Mouse (Mus musculus) ovary, postnatal 10 days (tissue): ENCODE data around the gene Prima1.

Experiments used
- DNase-seq: peaks from one replicate; pipeline ENCODE4 v3.0.0; 2022; ENCODE audit warnings: low spot score

The Prima1 gene

DNA sequence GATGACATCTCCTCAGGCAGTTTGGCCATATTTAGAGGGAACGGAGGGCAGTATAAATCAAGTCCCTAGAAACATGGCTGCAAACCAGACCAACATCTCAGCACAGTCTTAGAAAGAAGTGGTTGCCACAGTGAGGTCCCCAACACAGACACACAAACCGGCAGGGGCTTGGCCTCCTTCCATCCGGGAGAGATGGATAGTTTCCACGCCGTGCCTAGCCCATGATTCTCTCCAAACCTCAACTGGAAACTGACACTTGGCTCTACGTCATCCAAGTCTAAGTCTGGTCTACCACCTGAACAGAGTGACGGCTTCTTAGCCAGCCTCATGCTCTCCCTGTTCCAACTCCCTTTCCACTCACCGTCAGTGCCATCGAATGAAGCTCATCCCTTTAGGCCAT, 18.3 kb downstream of the Prima1 start:
- no peak for DNase-seq

DNA sequence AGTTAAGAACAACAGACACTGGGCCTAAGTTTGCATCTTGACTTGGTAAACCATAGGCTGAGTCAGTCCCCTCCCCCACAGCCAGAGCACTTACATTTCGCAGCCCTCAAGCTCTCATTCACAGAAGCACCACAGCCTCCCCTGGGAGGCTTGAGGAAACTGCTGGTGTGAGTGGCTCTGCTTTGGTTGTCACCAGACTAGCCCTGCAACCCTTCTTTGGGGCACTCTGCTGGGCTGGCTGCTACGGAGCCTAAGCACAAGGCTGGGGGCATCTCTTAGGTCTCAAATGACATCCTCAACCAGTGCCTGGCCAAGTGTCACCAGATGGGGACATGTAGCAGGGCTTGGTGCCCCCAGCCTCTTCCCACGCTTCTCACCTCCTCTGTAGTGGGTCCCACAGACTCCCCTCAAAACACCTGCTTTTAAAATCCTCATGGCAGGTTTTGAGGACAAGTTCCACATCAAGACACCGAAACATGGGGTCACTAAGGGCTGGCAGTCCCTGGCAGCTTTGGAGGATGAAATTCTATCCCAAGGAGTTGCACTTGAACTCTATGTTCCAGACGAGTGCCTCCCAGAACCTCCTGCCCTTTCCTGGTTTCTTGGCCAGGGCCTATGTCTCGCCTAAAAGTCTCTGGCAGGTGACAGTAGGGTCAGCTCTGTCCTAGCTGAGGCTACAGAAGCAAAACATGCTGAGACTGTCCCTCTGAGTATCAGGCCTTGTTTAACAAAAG, 25.9 kb downstream of the Prima1 start:
- DNase-seq, result no peak

DNA sequence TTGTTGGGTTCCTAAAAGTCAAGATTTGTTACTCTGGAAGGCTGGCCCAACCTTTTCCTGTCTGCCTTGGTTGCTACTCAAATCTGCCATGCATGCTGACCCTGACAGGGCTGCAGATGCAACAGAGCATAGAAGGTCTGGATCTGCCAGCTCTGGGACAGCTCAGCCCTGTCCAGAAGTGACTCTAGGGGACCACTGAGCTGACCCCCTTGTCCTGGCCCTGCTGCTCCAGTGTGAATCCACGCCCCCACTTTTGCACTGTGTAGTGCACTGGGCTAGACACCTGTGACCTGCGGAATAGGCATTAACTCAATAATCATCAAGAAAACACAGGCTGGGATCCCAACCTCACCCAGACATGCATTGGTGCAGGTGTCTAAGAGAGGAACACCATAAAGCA, 27.2 kb downstream of the Prima1 start:
- DNase-seq, result no peak

DNA sequence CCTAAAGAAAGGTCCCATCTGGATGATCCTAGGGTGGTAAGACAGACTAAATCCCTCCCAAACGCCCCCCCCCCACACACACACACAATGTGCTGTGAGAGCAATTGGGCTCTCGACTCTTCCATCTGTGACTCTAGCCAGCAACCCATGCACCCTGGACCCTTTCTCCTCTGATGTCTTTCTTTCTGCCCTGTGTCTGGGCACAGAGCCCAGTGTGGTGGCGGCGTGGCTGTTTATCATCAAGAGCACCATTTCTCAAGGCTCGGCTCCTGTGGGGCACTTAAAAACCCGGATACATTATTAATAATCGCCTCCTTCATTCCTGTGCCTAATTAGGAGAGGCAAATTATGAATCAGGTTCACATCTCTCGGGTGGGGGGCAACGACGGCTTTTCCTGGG, 27.7 kb downstream of the Prima1 start:
- DNase-seq, result no peak

DNA sequence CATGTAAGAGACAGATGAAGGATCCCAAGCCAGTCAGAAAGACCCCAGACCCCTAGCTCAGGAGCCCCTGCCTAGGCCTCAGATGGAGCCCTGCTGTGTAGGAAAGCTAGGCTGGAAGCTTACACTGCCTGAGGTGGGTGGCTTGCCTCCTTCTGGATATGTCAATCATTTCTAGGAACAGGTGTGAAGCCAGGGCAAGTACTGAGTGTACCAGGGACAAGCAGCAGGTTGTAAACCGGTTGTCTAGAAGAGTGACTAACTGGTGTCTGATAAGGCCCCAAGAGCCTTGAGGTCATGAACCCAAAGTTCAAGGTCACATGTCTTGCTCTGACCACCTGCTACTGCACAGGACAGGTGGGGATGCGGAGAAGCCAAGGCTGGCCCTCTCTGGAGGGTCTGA, 28.4 kb downstream of the Prima1 start:
- DNase-seq, result no peak

DNA sequence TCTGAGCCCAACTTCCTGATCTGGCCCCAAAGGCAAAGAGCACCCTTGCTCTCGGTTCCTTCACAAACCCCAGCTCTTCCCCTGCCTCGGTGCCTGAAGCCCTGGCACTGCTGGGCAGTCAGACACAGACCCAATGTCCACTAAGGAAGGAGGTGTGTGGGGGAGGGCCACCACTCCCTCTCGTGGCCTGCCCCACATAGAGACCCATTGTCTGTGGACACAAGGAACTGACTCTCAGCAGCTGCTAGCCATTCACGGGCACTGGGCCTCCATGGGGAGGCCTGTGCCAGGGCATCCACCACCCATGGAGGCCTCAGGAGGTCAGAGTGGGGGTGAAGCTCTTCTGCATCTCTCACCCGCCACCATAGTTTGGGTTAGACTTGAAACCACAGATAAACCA, 30.9 kb downstream of the Prima1 start:
- no peak for DNase-seq

DNA sequence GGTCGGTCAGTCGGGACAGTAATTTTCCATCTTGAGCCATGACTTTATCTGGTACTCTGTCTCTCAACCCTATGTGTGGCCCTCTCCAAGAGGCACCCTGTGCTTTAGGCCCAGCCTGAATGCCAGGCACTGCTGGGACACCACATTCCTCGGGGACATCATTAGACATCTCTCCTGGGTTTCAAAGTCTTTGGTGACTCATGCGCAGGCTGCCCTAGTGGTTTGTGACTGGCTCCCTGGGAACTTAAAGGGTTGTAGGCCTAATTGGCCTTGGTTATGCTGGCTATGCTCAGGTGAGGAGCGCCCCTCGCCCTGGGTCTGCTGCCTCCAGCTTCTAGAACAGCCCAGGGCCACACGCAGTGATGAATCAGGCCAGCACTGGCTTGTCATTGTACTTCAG, 32.4 kb downstream of the Prima1 start:
- no peak for DNase-seq

DNA sequence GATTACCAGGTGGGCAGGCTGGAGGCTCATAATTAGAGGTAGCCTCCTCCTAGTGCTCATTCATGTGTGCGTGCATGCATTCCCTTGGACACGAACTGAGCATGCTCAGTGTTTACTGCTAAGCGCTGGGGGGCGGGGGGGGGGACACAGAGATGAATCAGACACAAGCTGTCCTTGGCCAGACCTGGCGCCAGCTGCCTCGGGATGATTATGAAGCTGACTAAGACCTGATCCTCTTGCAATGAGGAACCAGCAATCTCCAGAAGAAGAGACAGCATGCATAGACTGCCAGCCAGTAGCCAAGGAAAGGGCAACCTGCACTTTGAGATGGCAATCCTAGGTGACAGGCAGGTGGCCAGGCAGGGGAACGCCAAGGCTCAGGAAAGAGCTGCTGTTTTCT, 36.4 kb downstream of the Prima1 start:
- DNase-seq, result no peak

DNA sequence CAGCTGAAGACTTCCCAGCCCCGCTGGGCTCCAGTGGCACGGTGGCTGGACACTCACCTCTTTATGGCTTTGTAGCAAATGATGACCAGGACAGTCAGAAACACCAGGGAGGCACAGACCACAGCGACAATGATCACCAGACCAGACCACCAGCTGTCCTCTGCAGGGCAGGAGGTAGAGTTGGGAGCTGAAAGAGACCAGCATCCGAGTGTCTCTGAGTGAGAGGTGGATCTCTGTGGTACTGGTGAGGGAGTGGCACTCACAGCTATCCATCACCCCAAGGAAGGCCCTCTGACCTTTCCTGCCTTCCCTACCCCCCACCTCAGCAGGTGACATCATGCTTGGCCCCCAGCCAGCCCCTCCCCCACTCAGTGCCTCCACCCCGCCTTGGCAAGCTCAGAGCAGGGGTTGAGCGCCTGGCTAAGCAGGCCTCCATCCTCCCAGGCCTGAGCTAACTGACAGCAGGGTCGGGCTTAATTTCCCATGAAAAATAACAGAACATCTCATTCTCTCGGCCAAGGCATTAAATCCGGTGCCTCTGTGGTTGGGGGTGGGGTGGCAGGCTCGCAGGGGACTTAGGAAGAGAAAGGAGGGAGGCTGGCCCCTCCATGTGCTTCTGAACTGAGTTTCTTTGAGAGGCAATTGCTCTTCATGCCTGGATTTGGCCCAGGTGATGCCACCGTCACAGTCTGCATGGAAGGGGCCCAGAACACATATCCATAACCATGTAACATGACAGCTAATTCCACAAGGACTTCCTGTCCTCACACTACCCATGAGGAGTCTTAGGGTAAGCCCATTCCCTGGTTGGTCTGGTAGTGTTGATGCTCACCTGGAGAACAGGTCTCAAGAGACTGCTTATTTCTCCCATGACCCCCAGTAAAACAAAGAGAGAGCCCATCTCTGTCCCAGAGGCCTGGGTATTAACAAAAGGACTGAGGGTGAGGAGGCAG, 39.1 kb downstream of the Prima1 start:
- no peak for DNase-seq

DNA sequence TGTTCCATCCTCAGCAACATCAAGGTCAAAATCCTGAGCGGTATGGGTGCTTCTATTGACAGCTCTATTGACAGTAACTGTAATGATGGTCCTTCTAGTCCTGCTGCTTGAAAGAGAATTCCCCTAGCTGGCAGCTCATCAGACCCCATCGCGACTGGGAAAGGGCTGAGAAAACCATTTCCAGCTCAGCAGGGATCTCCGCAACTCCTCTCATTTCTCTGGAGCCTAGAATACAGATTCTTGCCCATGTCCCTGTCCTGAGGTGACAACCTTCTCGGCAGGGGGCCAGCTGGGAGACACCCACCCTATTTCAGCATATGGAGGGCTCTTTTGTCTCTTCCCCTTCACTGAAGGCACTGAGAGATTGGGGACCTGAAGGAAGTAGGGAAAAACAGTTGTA, 49.0 kb downstream of the Prima1 start:
- no peak for DNase-seq

DNA sequence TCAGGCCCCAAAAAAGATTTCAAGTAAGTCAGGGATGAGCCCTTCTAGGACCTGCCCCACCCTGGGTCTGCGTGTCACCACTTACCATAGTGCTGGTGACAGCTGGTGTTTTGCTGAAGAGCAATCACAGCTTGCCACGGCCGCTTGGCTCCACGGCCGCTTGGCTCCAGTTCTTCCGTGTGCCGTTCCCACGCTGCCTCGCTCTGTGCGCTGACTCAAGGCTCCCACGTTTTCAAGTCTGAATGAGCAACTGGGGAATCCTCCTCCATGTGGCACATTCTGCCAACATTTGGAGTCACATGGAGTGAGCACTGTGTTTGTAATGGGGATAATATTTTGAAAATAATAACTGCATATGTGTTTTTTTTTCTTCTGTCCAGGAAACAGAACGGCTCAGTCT, 52.2 kb downstream of the Prima1 start:
- DNase-seq, result no peak

DNA sequence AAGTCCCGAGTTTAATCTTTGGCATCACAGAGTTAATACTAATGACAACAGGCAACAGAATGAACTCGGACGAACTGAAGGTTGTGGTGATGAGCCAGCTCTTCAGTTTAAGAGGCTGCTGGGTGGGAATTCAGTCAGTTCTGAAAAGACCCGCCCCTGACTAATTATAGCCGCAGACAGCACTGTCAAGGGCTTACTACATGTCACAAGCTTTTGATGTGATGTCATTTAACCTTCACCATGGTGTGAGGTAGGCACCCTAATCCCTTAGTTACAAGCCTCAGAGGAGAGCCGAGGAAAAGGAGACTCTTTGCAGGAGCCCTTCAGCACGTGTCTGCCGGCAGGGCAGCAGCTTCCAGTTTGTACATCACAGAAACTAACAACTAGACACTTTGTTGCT, 53.7 kb downstream of the Prima1 start:
- no peak for DNase-seq

DNA sequence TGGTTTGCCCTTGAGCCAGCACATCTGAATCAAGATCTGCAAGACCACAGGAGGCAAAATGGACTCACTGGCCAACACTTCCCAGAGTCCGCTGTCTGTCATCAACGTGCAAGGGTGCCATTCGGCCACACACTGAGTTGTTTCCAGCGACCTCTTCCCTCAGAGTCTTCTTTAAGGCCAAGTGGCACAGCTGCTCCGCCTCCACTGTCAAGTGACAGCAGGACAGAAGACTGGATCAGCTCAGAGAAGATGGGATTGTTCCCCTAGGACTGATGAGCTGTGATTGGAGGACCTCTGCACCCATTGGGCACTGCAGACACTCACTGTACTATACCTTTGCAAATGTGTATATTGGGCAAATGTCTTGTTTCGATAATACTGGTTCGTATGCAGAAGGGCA, 54.9 kb downstream of the Prima1 start:
- no peak for DNase-seq

DNA sequence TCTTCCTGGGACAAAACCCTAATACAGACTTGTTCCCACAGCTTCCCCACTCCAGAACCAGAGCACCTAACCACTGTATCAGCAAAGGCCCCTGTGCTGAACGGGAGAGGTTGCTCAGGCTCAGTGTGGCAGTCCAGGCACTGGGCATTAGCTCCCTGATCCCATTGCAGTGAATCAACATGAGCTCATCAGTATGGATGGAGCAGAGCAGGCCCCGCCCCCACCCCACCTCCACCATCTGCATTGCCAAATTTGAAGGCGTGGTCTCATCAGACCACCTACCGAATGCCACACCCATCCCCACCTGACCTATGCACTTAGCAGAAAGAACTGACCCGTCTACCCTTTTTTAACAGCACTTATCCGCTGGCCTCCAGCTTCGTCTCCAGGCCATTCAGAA, 58.9 kb downstream of the Prima1 start:
- DNase-seq, result no peak

DNA sequence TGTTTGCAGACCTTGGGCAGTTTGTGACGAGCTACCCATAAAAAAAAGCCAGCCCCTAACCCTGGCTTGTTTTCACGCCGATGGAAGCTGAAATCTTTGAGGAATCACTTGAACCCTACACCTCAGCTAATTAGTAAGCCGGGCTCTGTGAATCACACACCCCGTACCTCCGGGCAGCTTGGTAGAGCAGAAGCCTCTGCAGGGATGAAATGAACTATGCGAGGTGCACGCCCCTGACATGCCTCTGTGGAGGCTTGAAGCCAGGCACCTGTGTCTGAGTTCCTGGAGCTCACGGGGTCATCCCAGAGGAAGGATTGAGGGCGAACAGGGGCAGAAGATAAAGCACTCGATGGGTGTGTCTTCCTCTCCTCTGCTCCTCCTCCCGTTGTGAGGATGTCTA, 73.1 kb downstream of the Prima1 start:
- no peak for DNase-seq

DNA sequence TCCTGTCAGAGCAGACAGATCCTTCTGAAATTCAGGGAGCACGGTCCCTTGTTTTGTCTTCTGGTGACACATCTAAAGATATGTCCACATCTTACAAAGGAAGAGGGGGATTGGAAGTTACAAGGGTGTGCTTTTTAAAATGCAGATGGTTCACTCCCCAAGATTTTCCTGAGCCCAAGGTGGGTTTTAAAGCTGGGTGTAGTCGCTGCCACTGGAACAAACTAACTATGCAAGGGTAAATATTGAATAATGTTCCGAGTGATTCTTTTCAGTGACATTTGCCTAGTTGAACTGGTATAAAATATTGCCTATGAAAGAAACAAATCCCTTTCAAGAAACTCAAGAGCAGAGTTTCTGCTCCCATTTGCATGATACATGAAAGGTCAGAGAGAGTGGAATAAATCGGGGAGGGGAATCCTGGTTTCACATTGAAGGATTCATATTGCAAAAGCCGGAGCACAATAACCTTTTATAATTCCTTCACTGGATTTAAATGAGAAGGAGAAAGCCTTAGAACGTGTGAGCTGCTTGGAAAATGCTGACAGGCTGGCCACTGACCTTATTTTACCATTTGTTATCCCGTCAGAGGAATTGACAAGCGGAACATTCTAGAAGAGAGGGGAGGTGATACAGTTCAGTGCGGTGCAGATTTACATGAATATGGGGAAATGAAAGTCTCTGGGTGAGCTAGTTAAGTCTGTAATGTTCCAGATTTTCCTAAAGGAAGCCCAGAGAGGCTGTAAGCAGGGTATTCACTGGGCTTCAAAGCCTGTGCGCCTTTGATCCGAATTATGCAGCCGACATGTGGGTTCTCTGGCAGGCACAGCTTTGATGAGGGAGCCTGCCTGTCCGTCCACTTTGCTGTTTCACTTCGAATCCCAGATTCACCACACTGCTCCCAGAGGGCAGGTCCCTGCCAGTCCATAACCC, 77.6 kb downstream of the Prima1 start:
- no peak for DNase-seq

DNA sequence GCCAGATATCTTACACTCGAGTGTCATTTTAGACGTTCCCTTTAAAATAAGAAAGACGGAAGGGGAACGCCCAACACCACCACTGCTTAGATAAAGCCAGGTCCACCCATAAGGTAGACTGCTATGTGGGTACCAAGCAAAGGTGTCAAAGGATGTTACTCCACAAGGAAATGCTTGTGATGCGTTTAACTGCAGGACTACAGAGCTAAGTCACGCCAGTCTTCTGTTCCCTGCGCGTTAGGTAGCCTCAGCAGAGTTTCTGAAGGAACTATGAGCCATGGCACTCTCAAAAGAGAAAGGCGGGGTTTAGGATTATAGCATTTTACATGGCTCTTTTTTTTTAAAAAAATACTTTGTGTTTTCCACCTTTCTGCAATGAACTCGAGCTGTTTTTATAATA, 78.4 kb downstream of the Prima1 start:
- DNase-seq, result no peak

DNA sequence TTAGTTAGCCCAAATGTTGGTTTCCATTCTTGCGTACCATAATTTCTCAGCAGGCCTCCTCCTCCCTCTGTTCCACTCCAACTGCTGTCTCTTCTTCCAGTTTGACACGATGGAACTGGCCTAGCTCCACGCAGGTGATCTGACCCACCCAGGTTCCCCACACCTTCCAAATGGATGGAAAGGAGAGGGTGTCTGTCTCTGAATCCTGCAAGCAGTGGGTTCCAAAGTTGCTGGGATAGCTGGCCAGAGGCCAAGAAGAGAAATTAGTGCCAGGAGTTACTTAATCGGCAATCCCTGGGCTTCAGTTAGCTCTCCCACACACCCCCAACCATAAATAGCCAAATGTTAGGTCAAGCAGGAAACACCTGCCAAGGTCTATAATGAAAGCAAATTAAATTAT, 81.2 kb downstream of the Prima1 start:
- DNase-seq, result no peak

DNA sequence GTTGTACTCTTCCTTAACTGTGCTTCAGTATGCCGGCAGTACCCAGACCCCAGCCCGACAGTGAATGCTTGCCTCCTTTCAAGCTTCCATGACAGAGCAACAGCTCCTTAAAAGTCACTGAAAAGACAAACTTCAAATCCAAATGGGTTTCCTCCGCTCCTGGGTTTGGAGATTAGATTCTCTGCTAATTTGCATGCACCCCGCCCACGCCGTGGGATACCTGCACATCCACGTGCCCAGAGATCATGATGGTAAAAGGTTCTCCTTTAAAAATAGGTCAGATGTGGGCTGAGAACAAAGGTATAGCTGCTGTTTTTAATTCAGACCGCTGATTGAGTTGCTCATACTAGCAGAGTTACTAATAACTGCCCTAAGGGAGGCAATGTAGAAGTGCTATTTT, 82.9 kb downstream of the Prima1 start:
- DNase-seq, result no peak

DNA sequence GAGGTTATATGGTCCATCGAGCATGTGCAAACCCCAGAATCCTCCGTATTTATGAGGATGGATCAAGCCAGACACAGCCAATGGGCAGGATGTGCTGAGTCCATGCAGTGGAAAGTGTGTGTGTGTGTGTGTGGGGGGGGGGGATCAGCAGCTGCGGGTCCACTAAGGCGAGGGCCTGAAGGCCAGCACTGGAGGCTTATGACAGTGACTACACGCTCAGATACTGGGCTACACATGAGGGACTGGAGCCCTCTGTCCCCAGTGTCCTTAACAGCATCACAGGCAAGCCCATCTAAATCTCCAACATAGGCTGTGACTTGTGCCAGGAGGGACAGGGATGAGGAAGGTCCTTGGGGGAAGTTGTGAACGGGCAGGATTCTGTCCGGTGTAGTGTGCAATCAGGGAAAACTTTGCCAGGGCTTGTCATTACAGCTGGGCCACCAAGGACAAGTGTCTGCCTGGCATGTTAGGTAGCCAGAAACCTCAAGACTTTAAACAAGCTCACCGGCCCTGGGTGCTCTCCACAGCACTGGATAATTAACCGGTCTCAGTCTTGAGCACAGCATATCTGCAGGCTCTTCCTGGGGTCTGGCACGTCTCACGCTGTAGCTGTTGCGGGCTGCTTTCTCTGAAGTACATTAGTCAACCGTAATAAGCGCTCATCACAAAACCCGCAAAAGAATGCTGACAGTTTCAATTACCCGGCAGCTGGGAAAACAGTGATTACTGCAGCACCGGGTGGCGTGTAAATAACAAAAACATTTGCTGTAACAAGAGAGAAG, 84.6 kb downstream of the Prima1 start:
- DNase-seq, result no peak

DNA sequence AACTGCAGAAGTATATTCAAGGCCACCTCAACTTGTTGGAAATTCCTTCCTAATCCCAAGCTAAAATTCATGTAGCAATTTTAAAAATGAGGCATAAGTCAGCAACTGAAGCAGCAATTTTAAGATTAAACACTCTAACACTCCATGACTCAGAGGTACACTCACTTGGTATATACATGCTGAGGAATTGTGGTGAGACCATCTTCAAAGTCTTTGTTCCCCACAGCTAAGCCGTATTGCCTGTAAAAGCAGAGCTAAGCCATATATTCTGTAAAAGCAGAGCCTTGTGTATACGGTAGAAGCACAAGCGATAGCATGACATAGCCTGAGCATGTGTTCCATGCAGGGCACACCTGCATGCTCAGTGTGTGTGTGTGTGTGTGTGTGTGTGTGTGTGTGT, 86.5 kb downstream of the Prima1 start:
- no peak for DNase-seq

DNA sequence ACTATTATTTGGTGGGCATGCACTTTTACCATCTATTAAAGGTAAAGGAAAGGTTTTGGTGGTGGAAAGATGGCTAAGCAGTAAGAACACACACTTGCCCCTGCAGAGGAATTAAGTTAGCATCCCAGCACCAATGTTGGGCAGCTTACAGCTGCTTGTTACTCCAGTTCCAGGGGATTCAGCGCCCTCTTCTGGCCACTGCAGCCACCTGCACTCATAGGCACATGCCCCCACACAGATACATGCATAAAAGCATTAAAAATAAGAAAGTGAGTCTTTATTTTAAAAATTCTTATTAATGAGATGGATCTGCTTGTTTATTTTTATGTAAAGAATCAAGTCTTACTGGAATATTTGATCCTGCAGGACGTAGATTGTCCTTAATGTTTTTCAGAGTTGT, 87.0 kb downstream of the Prima1 start:
- no peak for DNase-seq
